Mouse (Mus musculus) embryonic facial prominence, embryonic 15.5 days (tissue): ENCODE results near the gene Hs6st3. TPM values are rescaled to one million over a fixed set of nuclear protein-coding genes. Genes with fewer than 3 reads are reported as not detected.

Experiments used
- ATAC-seq: fragments of 200-750 bp; cut with Nextera tagmentation; 2 replicates; pipeline ENCODE4 v1.8.0; 2017; ENCODE audit warnings: low read depth, moderate TSS enrichment; ENCODE audit not compliant: insufficient number of reproducible peaks, low FRiP score, low TSS enrichment
- H3K27ac ChIP-seq: fragments of 300-500 bp; sonication (generic); replicated peaks from 2 replicates; pipeline ENCODE4 v1.5.1; 2015; ENCODE audit warnings: mild to moderate bottlenecking, inconsistent platforms
- H3K27me3 ChIP-seq: fragments of 300-500 bp; sonication (generic); 2 replicates; pipeline ENCODE4 v1.6.1; 2015; ENCODE audit warnings: inconsistent platforms
- H3K36me3 ChIP-seq: fragments of 300-500 bp; sonication (generic); 2 replicates; pipeline ENCODE4 v1.6.1; 2015; ENCODE audit warnings: mild to moderate bottlenecking, inconsistent platforms
- H3K4me1 ChIP-seq: fragments of 300-500 bp; sonication (generic); 2 replicates; pipeline ENCODE4 v1.6.1; 2015; ENCODE audit warnings: inconsistent platforms
- H3K4me2 ChIP-seq: fragments of 300-500 bp; sonication (generic); replicated peaks from 2 replicates; pipeline ENCODE4 v1.6.1; 2015; ENCODE audit warnings: mild to moderate bottlenecking, inconsistent platforms
- H3K4me3 ChIP-seq: fragments of 300-500 bp; sonication (generic); replicated peaks from 2 replicates; pipeline ENCODE4 v1.5.1; 2015; ENCODE audit warnings: mild to moderate bottlenecking, inconsistent platforms
- H3K9ac ChIP-seq: fragments of 300-500 bp; sonication (generic); 2 replicates; pipeline ENCODE4 v1.6.1; 2015; ENCODE audit warnings: inconsistent platforms
- H3K9me3 ChIP-seq: fragments of 300-500 bp; sonication (generic); replicated peaks from 2 replicates; pipeline ENCODE4 v1.6.1; 2016; ENCODE audit warnings: inconsistent platforms
- WGBS: fragments of 180-500 bp; shearing (Covaris S2); methylation state at CpG from one replicate; pipeline ENCODE4 v1.1.7; 2015; 5-methylcytosine and 5-hydroxymethylcytosine counted together
- polyA plus RNA-seq: library from polyadenylated mRNA; unstranded; fragments of >200 nt; fragmentation: Nextera tagmentation; extraction: Ambion mirVana; gene quantifications from 2 replicates; pipeline ENCODE4 v1.2.1, GENCODE M21; 2015

Hs6st3 gene
- polyA plus RNA-seq, 1 experiment from 2014 or later = 0.19 TPM

- H3K9ac ChIP-seq = no peak overlapping the region
- ATAC-seq = no peak
- no peak overlapping the region for H3K4me2 ChIP-seq
- H3K27ac ChIP-seq = no peak overlapping the region
- no peak overlapping the region for H3K4me3 ChIP-seq
- H3K4me1 ChIP-seq = no peaks in the 10 kb centered on the region
- no peaks in the 10 kb centered on the region for H3K36me3 ChIP-seq
- no peaks in the 10 kb centered on the region for H3K9me3 ChIP-seq
- 69% methylated on average over 3 of the region's 3 CpGs for WGBS
- H3K27me3 ChIP-seq = no peaks in the 10 kb centered on the region
These were observed 314.7 kb downstream of the Hs6st3 start for GRCm38 (mm10) chr14:119452797-119453196.

- Histone ChIP-seq H3K4me3 (no peak overlapping the region), H3K4me2 (no peak overlapping the region), H3K9me3 (no peaks in the 10 kb centered on the region), H3K36me3 (no peaks in the 10 kb centered on the region), H3K4me1 (no peaks in the 10 kb centered on the region), H3K27me3 (no peaks in the 10 kb centered on the region), H3K27ac (no peak overlapping the region), H3K9ac (no peak overlapping the region)
- no peak for ATAC-seq
- 80% methylated on average over 5 of the region's 5 CpGs for WGBS
These were observed 326.2 kb downstream of the Hs6st3 start for GRCm38 (mm10) chr14:119464308-119464707.

DNA sequence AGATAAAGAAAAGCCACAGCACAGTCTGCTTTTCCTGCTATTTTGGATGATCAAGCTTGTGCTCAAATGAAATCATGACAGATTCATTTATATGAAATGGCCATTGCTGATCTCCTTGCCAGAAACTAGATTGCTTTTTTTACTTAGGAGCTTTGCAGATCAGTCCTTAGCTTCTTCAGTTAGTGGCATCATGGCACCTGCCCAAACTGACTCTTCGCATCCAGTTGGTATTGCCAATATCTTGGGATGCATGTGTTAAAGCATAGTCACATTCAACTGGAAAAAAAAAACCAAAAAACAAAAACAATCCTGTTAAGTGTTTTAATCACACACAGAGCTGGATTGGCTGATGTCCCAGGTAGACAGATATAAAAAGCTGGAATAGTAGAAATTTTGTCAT is 326.7 kb downstream of the Hs6st3 start:
- no peaks in the 10 kb centered on the region for H3K36me3 ChIP-seq
- H3K9ac ChIP-seq = no peak overlapping the region
- H3K9me3 ChIP-seq = no peaks in the 10 kb centered on the region
- 97% methylated on average over 1 of the region's 1 CpGs for WGBS
- no peak overlapping the region for H3K27ac ChIP-seq
- no peak for ATAC-seq
- H3K4me3 ChIP-seq = no peak overlapping the region
- H3K4me2 ChIP-seq = no peak overlapping the region
- H3K4me1 ChIP-seq = no peaks in the 10 kb centered on the region
- no peaks in the 10 kb centered on the region for H3K27me3 ChIP-seq

DNA sequence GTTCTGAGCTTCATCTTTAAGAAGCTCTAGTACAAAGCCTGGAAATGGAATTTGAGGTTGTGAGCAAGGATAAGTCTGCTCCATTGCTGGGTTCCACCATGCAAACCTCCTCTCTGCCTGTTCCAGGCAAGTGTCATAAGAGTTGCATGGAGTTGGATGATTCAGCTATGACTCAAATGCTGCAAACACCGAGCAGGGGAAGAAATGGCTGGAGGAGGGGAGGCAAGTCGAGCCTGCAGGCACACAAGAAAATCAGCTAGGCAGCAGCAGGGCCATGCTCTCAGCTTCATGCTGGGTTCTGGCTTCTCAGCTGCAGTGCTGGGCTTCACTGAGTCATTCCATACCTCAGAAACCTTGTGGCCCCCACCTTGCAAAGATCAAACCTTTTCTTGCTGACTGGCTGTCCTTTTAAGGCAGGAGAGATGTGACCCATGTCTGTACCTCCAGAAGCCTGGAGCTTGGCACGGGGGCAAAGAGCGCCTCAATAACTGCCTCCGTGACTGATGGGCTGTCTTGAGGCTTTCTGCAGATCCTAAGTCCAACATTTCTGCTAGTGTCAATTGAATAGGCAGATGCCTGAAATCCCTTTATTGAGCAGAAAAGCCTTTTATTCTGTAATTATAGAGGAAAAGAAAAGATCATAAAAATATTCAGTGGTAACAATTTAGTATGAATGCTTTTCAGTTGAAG is 328.9 kb downstream of the Hs6st3 start:
- H3K4me1 ChIP-seq = no peaks in the 10 kb centered on the region
- no peak overlapping the region for H3K4me2 ChIP-seq
- no peak overlapping the region for H3K9ac ChIP-seq
- H3K36me3 ChIP-seq = no peaks in the 10 kb centered on the region
- no peak overlapping the region for H3K27ac ChIP-seq
- ATAC-seq = no peak
- no peaks in the 10 kb centered on the region for H3K9me3 ChIP-seq
- no peak overlapping the region for H3K4me3 ChIP-seq
- H3K27me3 ChIP-seq = no peaks in the 10 kb centered on the region
- WGBS = 60% methylated on average over 5 of the region's 5 CpGs

- H3K4me1 ChIP-seq = no peaks in the 10 kb centered on the region
- no peak overlapping the region for H3K4me3 ChIP-seq
- H3K9ac ChIP-seq = no peak overlapping the region
- H3K4me2 ChIP-seq = no peak overlapping the region
- H3K27ac ChIP-seq = no peak overlapping the region
- H3K9me3 ChIP-seq = no peaks in the 10 kb centered on the region
- WGBS = 89% methylated on average over 9 of the region's 9 CpGs
- H3K27me3 ChIP-seq = no peaks in the 10 kb centered on the region
- H3K36me3 ChIP-seq = no peaks in the 10 kb centered on the region
- ATAC-seq = no peak
These were observed 338.4 kb downstream of the Hs6st3 start for GRCm38 (mm10) chr14:119476582-119476981.

DNA sequence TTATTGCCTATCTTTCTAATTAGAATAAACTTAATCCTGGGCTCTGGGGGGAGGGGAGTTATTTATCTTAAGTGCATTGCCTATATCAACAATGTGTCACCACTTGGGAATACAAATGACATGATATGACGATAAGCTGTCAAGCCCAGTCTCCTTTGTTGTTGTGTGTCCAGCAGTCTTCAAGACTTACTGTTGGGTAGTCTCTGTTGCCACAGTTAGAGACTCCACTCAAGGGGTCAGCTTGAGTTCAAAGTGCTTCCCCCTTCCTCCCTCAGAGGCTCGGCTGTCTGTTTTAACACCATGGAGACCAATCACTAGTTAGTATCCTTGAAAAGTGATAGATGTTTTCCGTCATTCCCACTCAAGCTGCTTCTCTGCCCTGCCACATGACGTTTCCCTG is 339.7 kb downstream of the Hs6st3 start:
- Histone ChIP-seq H3K4me2 (no peak overlapping the region), H3K4me1 (no peaks in the 10 kb centered on the region), H3K9ac (no peak overlapping the region), H3K4me3 (no peak overlapping the region), H3K36me3 (no peaks in the 10 kb centered on the region), H3K9me3 (no peaks in the 10 kb centered on the region), H3K27ac (no peak overlapping the region), H3K27me3 (no peaks in the 10 kb centered on the region)
- ATAC-seq = no peak
- 70% methylated on average over 4 of the region's 4 CpGs for WGBS

- Histone ChIP-seq H3K27me3 (no peaks in the 10 kb centered on the region), H3K4me1 (no peaks in the 10 kb centered on the region), H3K27ac (no peak overlapping the region), H3K4me2 (no peak overlapping the region), H3K9ac (no peak overlapping the region), H3K9me3 (no peaks in the 10 kb centered on the region), H3K36me3 (no peaks in the 10 kb centered on the region), H3K4me3 (no peak overlapping the region)
- WGBS = 76% methylated on average over 5 of the region's 5 CpGs
- no peak for ATAC-seq
These were observed 351.0 kb downstream of the Hs6st3 start for GRCm38 (mm10) chr14:119488978-119489703.

- no peaks in the 10 kb centered on the region for H3K36me3 ChIP-seq
- no peak for ATAC-seq
- H3K9me3 ChIP-seq = no peaks in the 10 kb centered on the region
- H3K27ac ChIP-seq = no peak overlapping the region
- no peaks in the 10 kb centered on the region for H3K27me3 ChIP-seq
- 73% methylated on average over 5 of the region's 5 CpGs for WGBS
- H3K4me1 ChIP-seq = no peaks in the 10 kb centered on the region
- no peak overlapping the region for H3K9ac ChIP-seq
- no peak overlapping the region for H3K4me3 ChIP-seq
- no peak overlapping the region for H3K4me2 ChIP-seq
These were observed 382.5 kb downstream of the Hs6st3 start for GRCm38 (mm10) chr14:119520632-119521031.

GRCm38 (mm10) chr14:119521056-119521455 is 382.9 kb downstream of the Hs6st3 start:
- Histone ChIP-seq H3K4me3 (no peak overlapping the region), H3K9me3 (no peaks in the 10 kb centered on the region), H3K27me3 (no peaks in the 10 kb centered on the region), H3K36me3 (no peaks in the 10 kb centered on the region), H3K27ac (no peak overlapping the region), H3K4me1 (no peaks in the 10 kb centered on the region), H3K4me2 (no peak overlapping the region), H3K9ac (no peak overlapping the region)
- no peak for ATAC-seq
- WGBS = 90% methylated on average over 1 of the region's 1 CpGs

DNA sequence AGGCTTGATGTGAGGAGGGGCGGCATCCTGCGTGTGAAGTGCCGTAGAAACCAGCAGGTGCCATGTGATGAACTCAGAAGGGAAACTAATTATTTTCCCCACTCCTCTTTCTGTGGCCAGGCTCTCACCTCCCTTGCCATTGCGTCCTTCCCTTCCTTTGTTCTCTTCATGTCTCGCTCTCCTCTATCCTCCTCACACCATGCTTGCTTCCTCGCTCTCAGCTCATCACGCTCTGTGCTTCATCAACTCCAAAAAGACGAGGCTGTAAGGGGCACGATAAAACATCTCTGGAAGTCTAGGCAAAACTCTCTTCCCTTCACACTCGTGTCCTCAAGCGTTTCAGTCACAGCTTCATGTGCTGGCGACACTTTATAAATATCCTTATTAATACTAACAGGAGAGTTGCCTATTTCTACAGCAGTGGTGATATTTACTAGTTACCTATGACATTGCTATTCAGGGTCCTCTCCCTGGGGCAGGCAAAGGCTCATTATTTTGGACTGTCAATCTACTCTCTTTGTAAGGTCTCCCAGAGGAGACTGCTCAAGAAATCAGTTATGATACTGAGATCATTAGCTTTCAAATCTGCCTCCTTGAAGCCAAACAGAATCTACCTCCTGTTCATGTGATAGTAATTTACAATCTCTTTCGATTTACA is 394.9 kb downstream of the Hs6st3 start:
- Histone ChIP-seq H3K27ac (no peak overlapping the region), H3K9ac (no peak overlapping the region), H3K4me3 (no peak overlapping the region), H3K4me1 (no peaks in the 10 kb centered on the region), H3K4me2 (no peak overlapping the region), H3K36me3 (no peaks in the 10 kb centered on the region), H3K27me3 (no peaks in the 10 kb centered on the region), H3K9me3 (no peaks in the 10 kb centered on the region)
- 85% methylated on average over 13 of the region's 13 CpGs for WGBS
- ATAC-seq = no peak

- H3K27me3 ChIP-seq = no peaks in the 10 kb centered on the region
- no peaks in the 10 kb centered on the region for H3K36me3 ChIP-seq
- WGBS = 75% methylated on average over 5 of the region's 5 CpGs
- H3K27ac ChIP-seq = no peak overlapping the region
- no peak overlapping the region for H3K9ac ChIP-seq
- no peak overlapping the region for H3K4me3 ChIP-seq
- no peaks in the 10 kb centered on the region for H3K4me1 ChIP-seq
- no peak for ATAC-seq
- no peak overlapping the region for H3K4me2 ChIP-seq
- no peaks in the 10 kb centered on the region for H3K9me3 ChIP-seq
These were observed 402.4 kb downstream of the Hs6st3 start for GRCm38 (mm10) chr14:119540505-119540904.
